Mouse (Mus musculus): ENCODE data around the gene 1700007K13Rik. TPM values are rescaled to one million over a fixed set of nuclear protein-coding genes. Genes with fewer than 3 reads are reported as not detected.
A peak's percentile ranks its signal among the peaks of the same experiment; 100 is the strongest.
"Not testable (repeated sequence)": the region's sequence is repeated elsewhere in the genome, so short reads cannot be mapped to it uniquely, and the experiment has no call there.

The 1700007K13Rik gene
- 0.54 and 0.72 TPM in 2 replicates for polyA plus RNA-seq (2016; fragmentation: Nextera tagmentation; extraction: Ambion mirVana)

GRCm38 (mm10) chr2:28465836-28466518 is at the start of gene 1700007K13Rik:
1700007K13Rik (minus strand) TSS chr2:28466332.
- Histone ChIP-seq H3K27ac (no peak within 1 kb of the TSS), H3K9me3 (no peaks in the 10 kb centered on the region), H3K27me3 (ENCODE audit: insufficient read depth, poor library complexity, severe bottlenecking) (peaks cover 21% of the 10 kb centered on the region), H3K4me3 (peak within 1 kb of the TSS; percentile 54), H3K36me3 (peaks cover 23% of the 10 kb centered on the region), H3K4me1 (peaks cover 25% of the 10 kb centered on the region)
- DNase-seq (ENCODE audit: low spot score): peak; percentile 88
- WGBS: 5% methylated on average over 25 of the region's 25 CpGs

GRCm38 (mm10) chr2:28514489-28514888 is 48.4 kb upstream of the 1700007K13Rik start:
- H3K27me3 ChIP-seq (ENCODE audit: insufficient read depth, poor library complexity, severe bottlenecking): peaks cover 39% of the 10 kb centered on the region
- peak; percentile 89 for DNase-seq (ENCODE audit: low spot score)
- no peaks in the 10 kb centered on the region for H3K9me3 ChIP-seq
- H3K4me3 ChIP-seq: peak overlapping the region; percentile 22; the same call in 1 of the 2 replicates
- H3K36me3 ChIP-seq: no peaks in the 10 kb centered on the region
- 14% methylated on average over 5 of the region's 5 CpGs for WGBS
- H3K4me1 ChIP-seq: peaks cover 22% of the 10 kb centered on the region
- 0 out of 2 replicates have a peak overlapping the region, but pooled peaks have one; percentile 23 for H3K27ac ChIP-seq

GRCm38 (mm10) chr2:28513431-28514370 is 47.6 kb upstream of the 1700007K13Rik start:
- H3K9me3 ChIP-seq: no peaks in the 10 kb centered on the region
- 7% methylated on average over 47 of the region's 47 CpGs for WGBS
- H3K4me1 ChIP-seq: peaks cover 20% of the 10 kb centered on the region
- H3K36me3 ChIP-seq: no peaks in the 10 kb centered on the region
- peak overlapping the region; percentile 85 for H3K27ac ChIP-seq
- H3K4me3 ChIP-seq: peak overlapping the region; percentile 75
- peak; percentile 81 for DNase-seq (ENCODE audit: low spot score)
- peaks cover 39% of the 10 kb centered on the region for H3K27me3 ChIP-seq (ENCODE audit: insufficient read depth, poor library complexity, severe bottlenecking)

GRCm38 (mm10) chr2:28512798-28513401 is 46.8 kb upstream of the 1700007K13Rik start, which contains the start of gene Ralgds:
Ralgds (plus strand) TSS chr2:28513125.
- Histone ChIP-seq H3K9me3 (no peaks in the 10 kb centered on the region), H3K27ac (peak within 1 kb of the TSS; percentile 85), H3K36me3 (no peaks in the 10 kb centered on the region), H3K4me3 (peak within 1 kb of the TSS; percentile 75), H3K4me1 (peaks cover 20% of the 10 kb centered on the region), H3K27me3 (ENCODE audit: insufficient read depth, poor library complexity, severe bottlenecking) (peaks cover 39% of the 10 kb centered on the region)
- WGBS: under 1% methylated on average over 71 of the region's 71 CpGs
- no peak for DNase-seq (ENCODE audit: low spot score)

GRCm38 (mm10) chr2:28511600-28511999 is 45.5 kb upstream of the 1700007K13Rik start:
- not testable (repeated sequence) for H3K9me3 ChIP-seq; H3K27ac ChIP-seq; H3K36me3 ChIP-seq; H3K4me3 ChIP-seq; DNase-seq (ENCODE audit: low spot score)
- peaks cover 12% of the 10 kb centered on the region for H3K4me1 ChIP-seq
- H3K27me3 ChIP-seq (ENCODE audit: insufficient read depth, poor library complexity, severe bottlenecking): peaks cover 39% of the 10 kb centered on the region
- WGBS: 40% methylated on average over 5 of the region's 5 CpGs

- Histone ChIP-seq H3K4me1 (no peaks in the 10 kb centered on the region), H3K36me3 (no peaks in the 10 kb centered on the region), H3K4me3 (no peak overlapping the region), H3K27me3 (ENCODE audit: insufficient read depth, poor library complexity, severe bottlenecking) (peaks cover 25% of the 10 kb centered on the region; the same call in 1 of the 2 replicates), H3K27ac (no peak overlapping the region), H3K9me3 (no peaks in the 10 kb centered on the region)
- no peak for DNase-seq (ENCODE audit: low spot score)
- 82% methylated on average over 6 of the region's 6 CpGs for WGBS
Observed at GRCm38 (mm10) chr2:28506291-28506690, 40.2 kb upstream of the 1700007K13Rik start.

- Histone ChIP-seq H3K9me3 (no peaks in the 10 kb centered on the region), H3K27me3 (ENCODE audit: insufficient read depth, poor library complexity, severe bottlenecking) (peaks cover 22% of the 10 kb centered on the region; the same call in 1 of the 2 replicates), H3K27ac (no peak within 1 kb of the TSS), H3K36me3 (no peaks in the 10 kb centered on the region), H3K4me3 (no peak within 1 kb of the TSS), H3K4me1 (no peaks in the 10 kb centered on the region)
- DNase-seq (ENCODE audit: low spot score): no peak
- WGBS: 58% methylated on average over 3 of the region's 3 CpGs
Observed at GRCm38 (mm10) chr2:28505795-28506194, 39.7 kb upstream of the 1700007K13Rik start, which contains the start of gene Gm10134. Gm10134 (plus strand) TSS chr2:28506095.

- H3K27me3 ChIP-seq (ENCODE audit: insufficient read depth, poor library complexity, severe bottlenecking): peaks cover 11% of the 10 kb centered on the region; the same call in 1 of the 2 replicates
- no peaks in the 10 kb centered on the region for H3K9me3 ChIP-seq
- no peak for DNase-seq (ENCODE audit: low spot score)
- no peaks in the 10 kb centered on the region for H3K4me1 ChIP-seq
- 86% methylated on average over 13 of the region's 13 CpGs for WGBS
- H3K36me3 ChIP-seq: no peaks in the 10 kb centered on the region
- H3K27ac ChIP-seq: no peak overlapping the region
- no peak overlapping the region for H3K4me3 ChIP-seq
Observed at GRCm38 (mm10) chr2:28504676-28505075, 38.5 kb upstream of the 1700007K13Rik start.

GRCm38 (mm10) chr2:28502987-28503386 is 36.9 kb upstream of the 1700007K13Rik start:
- DNase-seq (ENCODE audit: low spot score): no peak
- no peaks in the 10 kb centered on the region for H3K36me3 ChIP-seq
- 82% methylated on average over 10 of the region's 10 CpGs for WGBS
- H3K4me1 ChIP-seq: no peaks in the 10 kb centered on the region
- H3K27me3 ChIP-seq (ENCODE audit: insufficient read depth, poor library complexity, severe bottlenecking): peaks cover 10% of the 10 kb centered on the region; the same call in 1 of the 2 replicates
- no peak overlapping the region for H3K4me3 ChIP-seq
- H3K9me3 ChIP-seq: no peaks in the 10 kb centered on the region
- no peak overlapping the region for H3K27ac ChIP-seq

- no peaks in the 10 kb centered on the region for H3K9me3 ChIP-seq
- no peak overlapping the region for H3K27ac ChIP-seq
- H3K36me3 ChIP-seq: no peaks in the 10 kb centered on the region
- 0 out of 2 replicates have a peak, but pooled peaks cover 6% of the 10 kb centered on the region for H3K4me1 ChIP-seq
- H3K4me3 ChIP-seq: no peak overlapping the region
- DNase-seq (ENCODE audit: low spot score): no peak
- H3K27me3 ChIP-seq (ENCODE audit: insufficient read depth, poor library complexity, severe bottlenecking): peaks cover 13% of the 10 kb centered on the region; the same call in 1 of the 2 replicates
- 76% methylated on average over 4 of the region's 4 CpGs for WGBS
Observed at GRCm38 (mm10) chr2:28498431-28498830, 32.3 kb upstream of the 1700007K13Rik start.

- H3K27ac ChIP-seq: no peak overlapping the region
- 0 out of 2 replicates have a peak, but pooled peaks cover 6% of the 10 kb centered on the region for H3K4me1 ChIP-seq
- H3K4me3 ChIP-seq: no peak overlapping the region
- H3K36me3 ChIP-seq: no peaks in the 10 kb centered on the region
- H3K27me3 ChIP-seq (ENCODE audit: insufficient read depth, poor library complexity, severe bottlenecking): peaks cover 7% of the 10 kb centered on the region; the same call in 1 of the 2 replicates
- DNase-seq (ENCODE audit: low spot score): no peak
- WGBS: 76% methylated on average over 5 of the region's 5 CpGs
- no peaks in the 10 kb centered on the region for H3K9me3 ChIP-seq
Observed at GRCm38 (mm10) chr2:28497561-28497960, 31.4 kb upstream of the 1700007K13Rik start.

GRCm38 (mm10) chr2:28496671-28497070 is 30.5 kb upstream of the 1700007K13Rik start, which contains the start of gene Gbgt1:
Gbgt1 (plus strand) TSS chr2:28496891.
- H3K9me3 ChIP-seq: no peaks in the 10 kb centered on the region
- no peak for DNase-seq (ENCODE audit: low spot score)
- no peak within 1 kb of the TSS for H3K4me3 ChIP-seq
- H3K27me3 ChIP-seq (ENCODE audit: insufficient read depth, poor library complexity, severe bottlenecking): peaks cover 7% of the 10 kb centered on the region; the same call in 1 of the 2 replicates
- H3K4me1 ChIP-seq: 0 out of 2 replicates have a peak, but pooled peaks cover 6% of the 10 kb centered on the region
- no peaks in the 10 kb centered on the region for H3K36me3 ChIP-seq
- 78% methylated on average over 5 of the region's 5 CpGs for WGBS
- H3K27ac ChIP-seq: no peak within 1 kb of the TSS

Measured in heart, embryonic 10.5 days (tissue).